Mouse (Mus musculus) lung, postnatal 0 days (tissue): ENCODE data around the gene Mrc1.

Experiments used
- CTCF ChIP-seq: IDR thresholded peaks from 2 replicates; pipeline ENCODE4 v1.5.1; 2016; ENCODE audit warnings: antibody characterized with exemption, mild to moderate bottlenecking
- EP300 ChIP-seq: IDR thresholded peaks from 2 replicates; pipeline ENCODE4 v1.6.1; 2016; ENCODE audit warnings: antibody characterized with exemption, mild to moderate bottlenecking, control low read depth

DNA sequence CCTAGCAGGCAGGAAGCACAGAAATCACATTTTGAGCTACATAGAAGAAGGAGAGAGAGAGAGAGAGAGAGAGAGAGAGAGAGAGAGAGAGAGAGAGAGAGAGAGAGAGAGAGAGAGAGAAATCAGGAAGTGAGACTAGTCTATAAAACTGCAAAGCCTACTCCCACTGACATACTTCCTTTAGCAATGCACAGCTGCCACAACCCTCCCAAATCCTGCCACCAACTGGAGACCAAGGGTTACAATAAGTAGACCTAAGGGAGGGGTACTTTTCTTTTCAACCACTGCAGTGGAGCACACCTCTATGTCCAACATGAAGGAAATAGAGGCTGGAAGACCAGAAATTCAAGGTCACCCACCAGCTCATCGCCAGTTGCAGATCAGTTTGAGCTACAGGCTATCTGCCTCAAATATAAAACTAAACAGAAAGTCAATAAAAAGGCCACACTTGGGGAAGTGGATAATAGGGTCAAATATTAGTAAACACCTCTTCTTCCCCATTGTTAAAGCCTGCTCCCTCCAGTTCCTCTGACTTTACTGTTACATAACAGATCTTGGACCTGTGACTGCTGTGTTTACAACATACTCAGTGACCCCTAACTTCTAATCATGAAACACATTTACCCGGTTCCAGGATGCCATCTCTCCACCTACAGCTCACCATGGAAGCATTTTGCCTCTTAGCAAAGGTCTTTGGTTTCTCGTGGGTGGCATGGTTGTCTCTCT, 20.8 kb downstream of the Mrc1 start:
- no peak for TF ChIP-seq EP300
- TF ChIP-seq CTCF: peak; percentile 32
